Mouse (Mus musculus): ENCODE measurements around the gene Acbd4. TPM values are rescaled to one million over a fixed set of nuclear protein-coding genes. Genes with fewer than 3 reads are reported as not detected.

Gene Acbd4
- 14.0 and 19.7 TPM in 2 replicates for total RNA-seq (2012; rRNA removed)

DNA sequence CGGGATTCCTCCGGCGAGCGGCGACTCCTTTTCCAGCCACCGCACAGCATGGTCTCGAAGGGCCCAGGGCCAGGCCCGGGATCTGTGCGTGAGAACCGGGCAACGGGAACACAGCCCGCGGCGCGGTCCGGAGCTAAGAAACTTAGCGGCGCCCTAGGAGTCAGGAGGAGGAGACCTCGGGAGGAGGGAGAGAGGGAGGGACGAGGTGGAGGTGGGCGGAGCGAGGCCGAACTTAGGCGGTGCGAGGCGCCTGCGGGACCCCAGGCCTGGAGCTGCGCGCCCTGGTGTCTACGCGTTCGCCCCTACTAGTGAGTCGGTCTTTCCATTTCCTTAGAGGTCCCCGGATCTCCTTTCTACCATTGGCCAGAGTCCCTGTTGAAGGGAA is at the start of gene Acbd4, which contains the start of gene Plcd3:
TSS of gene Acbd4 (plus strand) at position 202 of the 385 bp plus-strand sequence.
TSS of gene Plcd3 (minus strand) at position 178 of the 385 bp plus-strand sequence.
- peak; percentile 76 for DNase-seq (ENCODE audit: low read depth, low spot score)
- in situ Hi-C loops (cut with MboI; ENCODE audit: low sequenced_read_pairs in 2 of 2, unreplicated experiment in 2 of 2) = no loop called here
- Histone ChIP-seq H3K27ac (ENCODE audit: insufficient read depth, low read depth, low read length, poor library complexity, severe bottlenecking) (no peak within 1 kb of the TSS), H3K4me1 (ENCODE audit: control insufficient read depth in 2 of 2, insufficient read depth in 2 of 2, low read length in 2 of 2, poor library complexity in 1 of 2) (peaks cover under 1 to 39% of the 10 kb centered on the region in 2 experiments; a peak in 3 of 4 replicates), H3K4me3 (ENCODE audit: insufficient read depth in 1 of 2, low read depth in 1 of 2, low read length in 2 of 2, poor library complexity in 1 of 2, severe bottlenecking in 1 of 2) (peak within 1 kb of the TSS; percentile 53 to 75), H3K9ac (ENCODE audit: insufficient read depth, low read depth, low read length, poor library complexity, severe bottlenecking) (peak within 1 kb of the TSS; percentile 64), H3K36me3 (ENCODE audit: control insufficient read depth, insufficient read depth, low read length, poor library complexity, severe bottlenecking) (no peaks in the 10 kb centered on the region), H3K9me3 (ENCODE audit: control insufficient read depth, insufficient read depth, low read depth, low read length) (no peaks in the 10 kb centered on the region)
- TF ChIP-seq ZC3H11A (IDR thresholded peaks at IDR 0.05; ENCODE audit: borderline replicate concordance, low read depth, low read length) (no peak), MAFK (IDR thresholded peaks at IDR 0.05; ENCODE audit: insufficient read depth, low read depth, low read length) (no peak), ZNF384 (IDR thresholded peaks at IDR 0.05; ENCODE audit: low read depth, low read length) (no peak), HCFC1 (IDR thresholded peaks at IDR 0.05; ENCODE audit: borderline replicate concordance, insufficient read depth, low read length) (no peak), CHD2 (IDR thresholded peaks at IDR 0.05; ENCODE audit: low read depth, low read length) (no peak)

DNA sequence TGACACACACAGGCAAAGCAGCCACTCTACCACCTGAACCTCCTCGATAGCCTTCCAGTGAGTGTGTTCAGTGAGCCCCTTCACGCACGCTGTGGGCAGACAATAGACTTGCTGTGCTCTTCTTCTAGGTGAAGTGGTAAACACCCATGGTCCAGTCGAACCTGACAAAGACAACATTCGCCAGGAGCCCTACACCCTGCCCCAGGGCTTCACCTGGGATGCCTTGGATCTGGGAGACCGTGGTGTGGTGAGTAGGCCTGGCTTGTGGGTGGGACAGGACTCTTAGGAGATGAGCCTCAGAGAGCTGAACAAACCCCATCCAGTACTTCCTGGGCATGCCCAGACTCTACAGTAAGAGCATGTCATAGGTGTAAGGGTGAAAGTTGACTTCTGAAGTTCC is 49.4 kb upstream of the Acbd4 start:
- DNase-seq (ENCODE audit: low read depth, low spot score) = no peak
- Histone ChIP-seq H3K4me1 (ENCODE audit: control insufficient read depth in 2 of 2, insufficient read depth in 2 of 2, low read length in 2 of 2, poor library complexity in 1 of 2) (no peaks in the 10 kb centered on the region; a peak in 1 of 4 replicates), H3K27ac (ENCODE audit: insufficient read depth, low read depth, low read length, poor library complexity, severe bottlenecking) (peak overlapping the region; percentile 6; the same call in 1 of the 2 replicates), H3K4me3 (ENCODE audit: insufficient read depth in 1 of 2, low read depth in 1 of 2, low read length in 2 of 2, poor library complexity in 1 of 2, severe bottlenecking in 1 of 2) (no peak overlapping the region), H3K9ac (ENCODE audit: insufficient read depth, low read depth, low read length, poor library complexity, severe bottlenecking) (no peak overlapping the region), H3K9me3 (ENCODE audit: control insufficient read depth, insufficient read depth, low read depth, low read length) (no peaks in the 10 kb centered on the region), H3K36me3 (ENCODE audit: control insufficient read depth, insufficient read depth, low read length, poor library complexity, severe bottlenecking) (peaks cover 46% of the 10 kb centered on the region)
- in situ Hi-C loops (cut with MboI; ENCODE audit: low sequenced_read_pairs in 2 of 2, unreplicated experiment in 2 of 2) = no loop called here
- TF ChIP-seq HCFC1 (IDR thresholded peaks at IDR 0.05; ENCODE audit: borderline replicate concordance, insufficient read depth, low read length) = no peak
- TF ChIP-seq MAFK (IDR thresholded peaks at IDR 0.05; ENCODE audit: insufficient read depth, low read depth, low read length) = no peak
- TF ChIP-seq CHD2 (IDR thresholded peaks at IDR 0.05; ENCODE audit: low read depth, low read length) = no peak
- TF ChIP-seq ZC3H11A (IDR thresholded peaks at IDR 0.05; ENCODE audit: borderline replicate concordance, low read depth, low read length) = no peak
- no peak for TF ChIP-seq ZNF384 (IDR thresholded peaks at IDR 0.05; ENCODE audit: low read depth, low read length)

DNA sequence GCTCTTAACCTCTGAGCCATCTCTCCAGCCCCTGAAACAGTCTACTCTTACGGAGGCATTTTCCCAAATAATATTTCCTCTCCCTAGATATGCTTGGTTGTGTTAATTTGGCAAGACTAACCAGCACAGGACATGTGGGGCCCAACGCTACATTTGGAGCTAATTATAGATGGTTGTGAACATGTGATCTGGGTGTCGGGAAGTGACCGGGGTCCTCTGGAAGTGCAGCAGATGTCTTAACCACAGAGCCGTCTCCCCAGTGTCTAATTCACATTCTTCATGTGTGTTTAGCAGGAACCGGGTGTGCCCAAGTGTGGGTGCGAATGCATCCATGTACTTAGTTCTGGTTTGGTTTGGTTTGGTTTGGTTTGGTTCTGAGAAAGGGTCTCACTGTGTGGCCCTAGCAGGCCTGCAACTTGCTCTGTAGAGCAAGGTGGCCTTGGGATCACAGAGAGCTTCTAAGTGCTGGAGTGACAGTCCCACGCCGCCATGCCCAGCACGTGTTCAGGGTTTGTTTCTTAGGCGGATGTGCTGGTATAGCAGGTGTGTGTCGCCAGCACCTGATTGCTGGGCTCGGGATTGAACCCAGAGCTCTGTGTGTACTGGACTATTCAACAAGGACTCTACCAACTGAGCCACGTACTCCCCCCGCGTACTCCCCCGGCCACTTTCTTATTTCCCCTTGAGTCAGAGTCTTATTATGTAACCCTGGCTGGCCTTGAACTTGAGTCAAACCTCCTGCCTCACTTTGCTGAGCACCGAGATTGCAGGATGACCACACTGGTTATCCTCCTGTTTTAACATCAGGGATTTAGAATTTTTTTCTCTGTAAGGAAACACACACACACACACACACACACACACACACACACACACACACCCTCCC is 48.0 kb upstream of the Acbd4 start:
- Histone ChIP-seq H3K27ac (ENCODE audit: insufficient read depth, low read depth, low read length, poor library complexity, severe bottlenecking) (no peak overlapping the region), H3K36me3 (ENCODE audit: control insufficient read depth, insufficient read depth, low read length, poor library complexity, severe bottlenecking) (peaks cover 53% of the 10 kb centered on the region)
- in situ Hi-C loops (cut with MboI; ENCODE audit: low sequenced_read_pairs in 2 of 2, unreplicated experiment in 2 of 2) = no loop called here

DNA sequence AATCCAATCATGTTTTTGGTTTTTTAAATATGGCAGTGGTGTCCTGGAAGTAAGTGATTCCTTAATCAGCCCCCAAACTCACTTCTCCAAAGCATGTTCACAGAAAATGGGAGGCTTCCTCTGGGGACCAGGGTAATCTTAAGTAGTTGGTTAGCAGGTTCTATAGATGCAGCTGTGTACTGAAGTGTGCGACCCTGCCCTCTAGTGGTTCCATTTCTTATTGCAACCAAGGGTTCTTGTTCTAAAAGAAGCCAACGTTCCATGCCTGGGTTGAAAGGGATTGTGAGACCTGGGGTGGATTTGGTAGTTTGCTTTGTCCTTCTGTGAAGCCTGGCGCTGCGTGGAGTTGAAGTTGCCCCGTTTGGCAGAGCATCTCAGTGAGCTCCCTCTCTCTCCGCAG is 46.7 kb upstream of the Acbd4 start:
- DNase-seq (ENCODE audit: low read depth, low spot score) = peak; percentile 80
- Histone ChIP-seq H3K9me3 (ENCODE audit: control insufficient read depth, insufficient read depth, low read depth, low read length) (no peaks in the 10 kb centered on the region), H3K27ac (ENCODE audit: insufficient read depth, low read depth, low read length, poor library complexity, severe bottlenecking) (no peak overlapping the region), H3K9ac (ENCODE audit: insufficient read depth, low read depth, low read length, poor library complexity, severe bottlenecking) (no peak overlapping the region), H3K4me3 (ENCODE audit: insufficient read depth in 1 of 2, low read depth in 1 of 2, low read length in 2 of 2, poor library complexity in 1 of 2, severe bottlenecking in 1 of 2) (no peak overlapping the region), H3K4me1 (ENCODE audit: control insufficient read depth in 2 of 2, insufficient read depth in 2 of 2, low read length in 2 of 2, poor library complexity in 1 of 2) (no peaks in the 10 kb centered on the region; a peak in 1 of 4 replicates), H3K36me3 (ENCODE audit: control insufficient read depth, insufficient read depth, low read length, poor library complexity, severe bottlenecking) (peaks cover 66% of the 10 kb centered on the region)
- TF ChIP-seq CHD2 (IDR thresholded peaks at IDR 0.05; ENCODE audit: low read depth, low read length) = no peak
- no peak for TF ChIP-seq ZNF384 (IDR thresholded peaks at IDR 0.05; ENCODE audit: low read depth, low read length)
- no peak for TF ChIP-seq HCFC1 (IDR thresholded peaks at IDR 0.05; ENCODE audit: borderline replicate concordance, insufficient read depth, low read length)
- TF ChIP-seq MAFK (IDR thresholded peaks at IDR 0.05; ENCODE audit: insufficient read depth, low read depth, low read length) = no peak
- no peak for TF ChIP-seq ZC3H11A (IDR thresholded peaks at IDR 0.05; ENCODE audit: borderline replicate concordance, low read depth, low read length)
- in situ Hi-C loops (cut with MboI; ENCODE audit: low sequenced_read_pairs in 2 of 2, unreplicated experiment in 2 of 2) = no loop called here

More for the DNA sequence above, 48.0 kb upstream of the Acbd4 start:
- TF ChIP-seq MAFK (IDR thresholded peaks at IDR 0.05; ENCODE audit: insufficient read depth, low read depth, low read length) (no peak), HCFC1 (IDR thresholded peaks at IDR 0.05; ENCODE audit: borderline replicate concordance, insufficient read depth, low read length) (no peak), ZNF384 (IDR thresholded peaks at IDR 0.05; ENCODE audit: low read depth, low read length) (no peak), CHD2 (IDR thresholded peaks at IDR 0.05; ENCODE audit: low read depth, low read length) (no peak), ZC3H11A (IDR thresholded peaks at IDR 0.05; ENCODE audit: borderline replicate concordance, low read depth, low read length) (no peak)
- no peak overlapping the region for H3K9ac ChIP-seq (ENCODE audit: insufficient read depth, low read depth, low read length, poor library complexity, severe bottlenecking)
- no peak overlapping the region for H3K4me3 ChIP-seq (ENCODE audit: insufficient read depth in 1 of 2, low read depth in 1 of 2, low read length in 2 of 2, poor library complexity in 1 of 2, severe bottlenecking in 1 of 2)
- no peaks in the 10 kb centered on the region for H3K9me3 ChIP-seq (ENCODE audit: control insufficient read depth, insufficient read depth, low read depth, low read length)
- no peak for DNase-seq (ENCODE audit: low read depth, low spot score)
- H3K4me1 ChIP-seq (ENCODE audit: control insufficient read depth in 2 of 2, insufficient read depth in 2 of 2, low read length in 2 of 2, poor library complexity in 1 of 2) = no peaks in the 10 kb centered on the region; a peak in 1 of 4 replicates
